Mouse (Mus musculus): ENCODE results near the gene Mul1. TPM values are rescaled to one million over a fixed set of nuclear protein-coding genes. Genes with fewer than 3 reads are reported as not detected.

Mul1 gene
- polyA plus RNA-seq, 1 experiment from 2014 or later = 20.1 TPM

GRCm38 (mm10) chr4:138461471-138461870, 27.0 kb downstream of the Mul1 start:
- Histone ChIP-seq H3K27ac (ENCODE audit: low read depth) (no peak overlapping the region), H3K9me3 (ENCODE audit: control insufficient read depth, low read length) (no peaks in the 10 kb centered on the region), H3K4me3 (ENCODE audit: low read depth, low read length) (no peak overlapping the region), H3K4me1 (replicated peaks; ENCODE audit: control insufficient read depth, insufficient read depth, low read length) (peaks cover 67% of the 10 kb centered on the region), H3K27me3 (replicated peaks; ENCODE audit: control insufficient read depth, insufficient read depth, low read length) (no peaks in the 10 kb centered on the region), H3K4me2 (ENCODE audit: low read length) (no peak overlapping the region), H3K36me3 (ENCODE audit: control insufficient read depth, insufficient read depth, low read length) (peaks cover 13% of the 10 kb centered on the region; the same call in 1 of the 2 replicates), H3K9ac (ENCODE audit: low read length) (no peak overlapping the region)
- no peak for ATAC-seq (replicated peaks; ENCODE audit: low FRiP score, low TSS enrichment, low read depth)
- WGBS = 94% methylated on average over 5 of the region's 5 CpGs
- no peak for DNase-seq (ENCODE audit: low spot score)

GRCm38 (mm10) chr4:138462971-138463831, 28.7 kb downstream of the Mul1 start:
- no peaks in the 10 kb centered on the region for H3K9me3 ChIP-seq (ENCODE audit: control insufficient read depth, low read length)
- 0 out of 2 replicates have a peak, but pooled peaks cover 6% of the 10 kb centered on the region for H3K36me3 ChIP-seq (ENCODE audit: control insufficient read depth, insufficient read depth, low read length)
- H3K9ac ChIP-seq (ENCODE audit: low read length) = no peak overlapping the region
- peak overlapping the region; percentile 46 for H3K4me2 ChIP-seq (ENCODE audit: low read length)
- 2% methylated on average over 11 of the region's 11 CpGs for WGBS
- H3K4me1 ChIP-seq (replicated peaks; ENCODE audit: control insufficient read depth, insufficient read depth, low read length) = peaks cover 58% of the 10 kb centered on the region
- H3K27me3 ChIP-seq (replicated peaks; ENCODE audit: control insufficient read depth, insufficient read depth, low read length) = no peaks in the 10 kb centered on the region
- H3K27ac ChIP-seq (ENCODE audit: low read depth) = peak overlapping the region; percentile 98
- 0 out of 2 replicates have a peak overlapping the region, but pooled peaks have one; percentile 15 for H3K4me3 ChIP-seq (ENCODE audit: low read depth, low read length)
- no peak for DNase-seq (ENCODE audit: low spot score)
- peak; percentile 32 for ATAC-seq (replicated peaks; ENCODE audit: low FRiP score, low TSS enrichment, low read depth)

- Histone ChIP-seq H3K4me3 (ENCODE audit: low read depth, low read length) (no peak overlapping the region), H3K4me2 (ENCODE audit: low read length) (peak overlapping the region; percentile 46), H3K9ac (ENCODE audit: low read length) (no peak overlapping the region), H3K27me3 (replicated peaks; ENCODE audit: control insufficient read depth, insufficient read depth, low read length) (no peaks in the 10 kb centered on the region), H3K36me3 (ENCODE audit: control insufficient read depth, insufficient read depth, low read length) (0 out of 2 replicates have a peak, but pooled peaks cover under 1% of the 10 kb centered on the region), H3K4me1 (replicated peaks; ENCODE audit: control insufficient read depth, insufficient read depth, low read length) (peaks cover 56% of the 10 kb centered on the region), H3K27ac (ENCODE audit: low read depth) (peak overlapping the region; percentile 98), H3K9me3 (ENCODE audit: control insufficient read depth, low read length) (no peaks in the 10 kb centered on the region)
- peak; percentile 88 for DNase-seq (ENCODE audit: low spot score)
- WGBS = 7% methylated on average over 11 of the region's 11 CpGs
- peak; percentile 44 for ATAC-seq (replicated peaks; ENCODE audit: low FRiP score, low TSS enrichment, low read depth)
These were observed 29.5 kb downstream of the Mul1 start for GRCm38 (mm10) chr4:138463832-138464487.

GRCm38 (mm10) chr4:138464667-138465353, 30.3 kb downstream of the Mul1 start:
- Histone ChIP-seq H3K27me3 (replicated peaks; ENCODE audit: control insufficient read depth, insufficient read depth, low read length) (no peaks in the 10 kb centered on the region), H3K9ac (ENCODE audit: low read length) (0 out of 2 replicates have a peak overlapping the region, but pooled peaks have one; percentile 25), H3K4me2 (ENCODE audit: low read length) (peak overlapping the region; percentile 46), H3K36me3 (ENCODE audit: control insufficient read depth, insufficient read depth, low read length) (no peaks in the 10 kb centered on the region), H3K9me3 (ENCODE audit: control insufficient read depth, low read length) (no peaks in the 10 kb centered on the region), H3K4me1 (replicated peaks; ENCODE audit: control insufficient read depth, insufficient read depth, low read length) (peaks cover 65% of the 10 kb centered on the region), H3K4me3 (ENCODE audit: low read depth, low read length) (peak overlapping the region; percentile 16; the same call in 1 of the 2 replicates), H3K27ac (ENCODE audit: low read depth) (peak overlapping the region; percentile 98)
- DNase-seq (ENCODE audit: low spot score) (peak; percentile 91), ATAC-seq (replicated peaks; ENCODE audit: low FRiP score, low TSS enrichment, low read depth) (peak; percentile 79)
- 1% methylated on average over 18 of the region's 22 CpGs for WGBS

GRCm38 (mm10) chr4:138465446-138465845, 31.0 kb downstream of the Mul1 start:
- Histone ChIP-seq H3K4me1 (replicated peaks; ENCODE audit: control insufficient read depth, insufficient read depth, low read length) (peaks cover 63% of the 10 kb centered on the region), H3K4me2 (ENCODE audit: low read length) (peak overlapping the region; percentile 46; the same call in 1 of the 2 replicates), H3K9ac (ENCODE audit: low read length) (no peak overlapping the region), H3K36me3 (ENCODE audit: control insufficient read depth, insufficient read depth, low read length) (no peaks in the 10 kb centered on the region), H3K27ac (ENCODE audit: low read depth) (peak overlapping the region; percentile 98), H3K27me3 (replicated peaks; ENCODE audit: control insufficient read depth, insufficient read depth, low read length) (no peaks in the 10 kb centered on the region), H3K4me3 (ENCODE audit: low read depth, low read length) (no peak overlapping the region), H3K9me3 (ENCODE audit: control insufficient read depth, low read length) (no peaks in the 10 kb centered on the region)
- WGBS = 37% methylated on average over 8 of the region's 8 CpGs
- ATAC-seq (replicated peaks; ENCODE audit: low FRiP score, low TSS enrichment, low read depth) (no peak), DNase-seq (ENCODE audit: low spot score) (no peak)

- 75% methylated on average over 6 of the region's 6 CpGs for whole genome bisulfite sequencing
- Histone ChIP-seq H3K4me2 (ENCODE audit: low read length) (no peak overlapping the region), H3K36me3 (ENCODE audit: control insufficient read depth, insufficient read depth, low read length) (no peaks in the 10 kb centered on the region), H3K9ac (ENCODE audit: low read length) (no peak overlapping the region), H3K27ac (ENCODE audit: low read depth) (no peak overlapping the region), H3K4me1 (replicated peaks; ENCODE audit: control insufficient read depth, insufficient read depth, low read length) (peaks cover 66% of the 10 kb centered on the region), H3K27me3 (replicated peaks; ENCODE audit: control insufficient read depth, insufficient read depth, low read length) (no peaks in the 10 kb centered on the region), H3K4me3 (ENCODE audit: low read depth, low read length) (no peak overlapping the region), H3K9me3 (ENCODE audit: control insufficient read depth, low read length) (no peaks in the 10 kb centered on the region)
- ATAC-seq (replicated peaks; ENCODE audit: low FRiP score, low TSS enrichment, low read depth) (no peak), DNase-seq (ENCODE audit: low spot score) (no peak)
These were observed 32.2 kb downstream of the Mul1 start for GRCm38 (mm10) chr4:138466690-138467089.

- H3K9me3 ChIP-seq (ENCODE audit: control insufficient read depth, low read length) = no peaks in the 10 kb centered on the region
- H3K4me3 ChIP-seq (ENCODE audit: low read depth, low read length) = no peak overlapping the region
- H3K27ac ChIP-seq (ENCODE audit: low read depth) = no peak overlapping the region
- no peaks in the 10 kb centered on the region for H3K36me3 ChIP-seq (ENCODE audit: control insufficient read depth, insufficient read depth, low read length)
- ATAC-seq (replicated peaks; ENCODE audit: low FRiP score, low TSS enrichment, low read depth) (no peak), DNase-seq (ENCODE audit: low spot score) (no peak)
- 85% methylated on average over 5 of the region's 5 CpGs for WGBS
- H3K4me1 ChIP-seq (replicated peaks; ENCODE audit: control insufficient read depth, insufficient read depth, low read length) = peaks cover 62% of the 10 kb centered on the region
- H3K4me2 ChIP-seq (ENCODE audit: low read length) = no peak overlapping the region
- H3K9ac ChIP-seq (ENCODE audit: low read length) = no peak overlapping the region
- H3K27me3 ChIP-seq (replicated peaks; ENCODE audit: control insufficient read depth, insufficient read depth, low read length) = no peaks in the 10 kb centered on the region
These were observed 33.0 kb downstream of the Mul1 start for GRCm38 (mm10) chr4:138467451-138467850.

GRCm38 (mm10) chr4:138469080-138469479, 34.6 kb downstream of the Mul1 start:
- 8% methylated on average over 7 of the region's 7 CpGs for WGBS
- DNase-seq (ENCODE audit: low spot score) = peak; percentile 66
- H3K27ac ChIP-seq (ENCODE audit: low read depth) = peak overlapping the region; percentile 25; the same call in 1 of the 2 replicates

More at GRCm38 (mm10) chr4:138469080-138469479, 34.6 kb downstream of the Mul1 start:
- H3K9ac ChIP-seq (ENCODE audit: low read length) = no peak overlapping the region
- peak overlapping the region; percentile 33 for H3K4me2 ChIP-seq (ENCODE audit: low read length)
- no peaks in the 10 kb centered on the region for H3K9me3 ChIP-seq (ENCODE audit: control insufficient read depth, low read length)
- H3K4me1 ChIP-seq (replicated peaks; ENCODE audit: control insufficient read depth, insufficient read depth, low read length) = peaks cover 48% of the 10 kb centered on the region
- H3K36me3 ChIP-seq (ENCODE audit: control insufficient read depth, insufficient read depth, low read length) = no peaks in the 10 kb centered on the region
- no peaks in the 10 kb centered on the region for H3K27me3 ChIP-seq (replicated peaks; ENCODE audit: control insufficient read depth, insufficient read depth, low read length)
- no peak overlapping the region for H3K4me3 ChIP-seq (ENCODE audit: low read depth, low read length)
- ATAC-seq (replicated peaks; ENCODE audit: low FRiP score, low TSS enrichment, low read depth) = no peak

All from intestine, embryonic 14.5 days (tissue).